Mouse (Mus musculus) kidney, postnatal 36 days (tissue): ENCODE data around the gene Prr3.
A peak's percentile ranks its signal among the peaks of the same experiment; 100 is the strongest.
"Not testable (repeated sequence)": the region's sequence is repeated elsewhere in the genome, so short reads cannot be mapped to it uniquely, and the experiment has no call there.

Experiments used
- DNase-seq, 2 experiments: peaks; one replicate each; pipeline ENCODE4 v3.0.0; 2021 to 2022; ENCODE audit warnings: mixed read lengths in 2 of 2

Prr3 gene

GRCm38 (mm10) chr17:35979401-35980362, at the start of gene Prr3, which contains the start of gene Gnl1:
TSS of gene Prr3 (minus strand) at chr17:35980236.
TSS of gene Gnl1 (plus strand) at chr17:35979851.
- DNase-seq, result peak; percentile 93 to 94

- no peak for DNase-seq
Measured at GRCm38 (mm10) chr17:36028879-36029619, 49.0 kb upstream of the Prr3 start.

GRCm38 (mm10) chr17:36027663-36028062, 47.6 kb upstream of the Prr3 start:
- no peak for DNase-seq

GRCm38 (mm10) chr17:36025901-36026300, 45.9 kb upstream of the Prr3 start:
- DNase-seq, result no peak

GRCm38 (mm10) chr17:36025197-36025596, 45.2 kb upstream of the Prr3 start:
- no peak for DNase-seq

GRCm38 (mm10) chr17:36023710-36024654, 43.9 kb upstream of the Prr3 start:
- DNase-seq, result peak; percentile 56 to 71

- DNase-seq, result no peak
Measured at GRCm38 (mm10) chr17:36022922-36023321, 42.9 kb upstream of the Prr3 start.

GRCm38 (mm10) chr17:36022098-36022497, 42.1 kb upstream of the Prr3 start:
- no peak for DNase-seq

GRCm38 (mm10) chr17:36021309-36021708, 41.3 kb upstream of the Prr3 start:
- DNase-seq, result no peak

GRCm38 (mm10) chr17:36020191-36021073, 40.4 kb upstream of the Prr3 start, which contains the start of gene H2-T24:
TSS of gene H2-T24 (minus strand) at chr17:36020560.
- peak; percentile 89 for DNase-seq

- no peak for DNase-seq
Measured at GRCm38 (mm10) chr17:36019519-36019918, 39.5 kb upstream of the Prr3 start.

- peak; percentile 62 to 78 for DNase-seq
Measured at GRCm38 (mm10) chr17:36018979-36019378, 38.9 kb upstream of the Prr3 start.

- no peak for DNase-seq
Measured at GRCm38 (mm10) chr17:36017046-36017445, 37.0 kb upstream of the Prr3 start.

- no peak for DNase-seq
Measured at GRCm38 (mm10) chr17:36014977-36015376, 34.9 kb upstream of the Prr3 start.

GRCm38 (mm10) chr17:36004409-36004808, 24.4 kb upstream of the Prr3 start:
- not testable (repeated sequence) for DNase-seq

- DNase-seq, result no peak
Measured at GRCm38 (mm10) chr17:36003331-36003730, 23.3 kb upstream of the Prr3 start.

GRCm38 (mm10) chr17:36001966-36002365, 21.9 kb upstream of the Prr3 start:
- DNase-seq, result no peak

GRCm38 (mm10) chr17:36001121-36001897, 21.3 kb upstream of the Prr3 start:
- no peak for DNase-seq

- no peak for DNase-seq
Measured at GRCm38 (mm10) chr17:36000349-36000748, 20.3 kb upstream of the Prr3 start.

GRCm38 (mm10) chr17:35999356-35999755, 19.3 kb upstream of the Prr3 start:
- DNase-seq, result no peak
